Mouse (Mus musculus) thymus, postnatal 36 days (tissue): ENCODE data around the gene Baiap2.

Source experiments
- DNase-seq, 2 experiments: peaks; one replicate each; pipeline ENCODE4 v3.0.0; 2022; ENCODE audit warnings: mixed read lengths in 2 of 2

The Baiap2 gene

GRCm38 (mm10) chr11:120014758-120015157 is 72.2 kb downstream of the Baiap2 start:
- DNase-seq = no peak

- DNase-seq = no peak
These were observed 74.4 kb downstream of the Baiap2 start for GRCm38 (mm10) chr11:120017011-120017410.

DNA sequence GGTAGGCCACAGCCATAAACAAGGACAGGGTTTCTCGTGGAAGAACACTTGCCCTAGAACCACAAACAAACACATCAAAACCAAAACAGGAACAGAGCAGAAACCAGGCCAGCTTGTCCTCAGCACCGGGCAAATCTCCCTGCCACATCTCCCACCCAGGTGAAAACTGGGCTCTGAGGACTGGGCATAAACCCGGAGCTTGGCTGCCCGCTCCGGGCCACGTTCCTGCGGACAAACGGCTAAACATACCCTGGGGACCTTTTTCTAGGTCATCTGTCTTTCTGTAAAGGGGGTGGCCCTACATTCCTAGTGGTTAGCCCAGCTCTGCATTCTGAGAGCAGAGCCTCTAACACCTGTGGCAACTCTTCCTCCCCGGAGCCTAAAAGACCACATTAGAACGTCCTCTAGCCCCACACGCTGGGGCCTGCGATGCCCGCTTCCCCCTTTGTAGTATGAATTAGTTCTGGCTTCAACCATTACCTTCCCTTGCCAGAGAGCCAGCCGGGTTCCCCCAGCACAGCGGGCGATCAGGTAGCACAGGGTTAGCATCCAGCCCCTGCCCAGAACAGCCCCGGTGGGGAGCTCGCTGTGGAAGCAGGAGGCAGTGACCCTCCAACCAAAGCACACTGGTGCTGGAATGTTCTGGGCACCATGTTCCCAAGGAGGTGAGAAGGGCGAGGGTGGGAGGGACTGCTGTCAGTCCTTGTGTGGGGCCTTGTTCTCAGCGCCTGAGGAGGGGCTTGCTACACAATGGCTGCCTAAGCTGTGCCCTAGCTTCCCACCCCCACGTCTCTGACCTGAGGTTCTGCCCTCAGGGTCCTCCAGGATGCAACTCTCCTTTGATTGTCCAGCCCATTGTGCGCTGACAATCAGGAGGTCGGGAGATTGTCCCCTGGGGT is 77.2 kb downstream of the Baiap2 start:
- DNase-seq = no peak

- DNase-seq = no peak
These were observed 78.8 kb downstream of the Baiap2 start for GRCm38 (mm10) chr11:120021367-120021766.

DNA sequence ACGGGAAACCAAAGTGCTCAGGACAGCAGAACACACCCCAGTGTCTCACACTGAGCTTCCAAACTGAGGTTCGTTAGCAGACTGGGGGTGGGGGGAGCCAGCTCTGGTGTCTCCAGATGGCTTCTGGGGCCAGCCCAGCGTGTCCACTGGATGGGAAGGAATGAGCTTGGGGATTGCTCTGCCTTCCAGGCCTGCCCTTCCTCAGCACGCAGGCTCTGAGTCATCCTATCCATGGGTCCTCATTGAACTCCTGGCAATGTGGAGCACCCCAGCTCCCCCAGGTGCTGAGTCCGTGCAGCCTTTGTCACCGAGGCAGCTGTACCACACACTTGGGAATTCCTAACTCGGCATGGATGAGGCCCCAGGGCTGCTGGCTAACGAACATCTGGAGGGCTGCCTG is 79.7 kb downstream of the Baiap2 start:
- no peak for DNase-seq

- DNase-seq = no peak
These were observed 80.3 kb downstream of the Baiap2 start for GRCm38 (mm10) chr11:120022841-120023240.

DNA sequence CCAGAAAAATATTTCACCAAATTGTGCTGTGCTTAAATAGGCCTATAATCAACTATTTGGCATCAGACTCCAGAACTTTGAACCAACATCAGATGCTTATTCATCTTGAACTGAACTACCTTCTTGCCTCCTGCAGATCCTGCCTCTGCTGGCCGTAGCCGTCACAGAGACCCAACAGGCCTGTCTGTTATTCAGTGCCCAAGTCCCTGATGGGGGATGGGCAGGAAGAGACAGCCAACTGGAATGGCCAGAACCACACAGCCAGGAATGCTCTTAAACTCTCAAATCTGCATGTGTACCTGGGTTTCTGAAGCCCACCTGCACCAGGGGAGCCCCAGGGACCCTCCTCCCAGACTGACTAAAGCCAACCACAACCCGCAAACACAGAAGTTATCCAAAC is 84.4 kb downstream of the Baiap2 start:
- no peak for DNase-seq

DNA sequence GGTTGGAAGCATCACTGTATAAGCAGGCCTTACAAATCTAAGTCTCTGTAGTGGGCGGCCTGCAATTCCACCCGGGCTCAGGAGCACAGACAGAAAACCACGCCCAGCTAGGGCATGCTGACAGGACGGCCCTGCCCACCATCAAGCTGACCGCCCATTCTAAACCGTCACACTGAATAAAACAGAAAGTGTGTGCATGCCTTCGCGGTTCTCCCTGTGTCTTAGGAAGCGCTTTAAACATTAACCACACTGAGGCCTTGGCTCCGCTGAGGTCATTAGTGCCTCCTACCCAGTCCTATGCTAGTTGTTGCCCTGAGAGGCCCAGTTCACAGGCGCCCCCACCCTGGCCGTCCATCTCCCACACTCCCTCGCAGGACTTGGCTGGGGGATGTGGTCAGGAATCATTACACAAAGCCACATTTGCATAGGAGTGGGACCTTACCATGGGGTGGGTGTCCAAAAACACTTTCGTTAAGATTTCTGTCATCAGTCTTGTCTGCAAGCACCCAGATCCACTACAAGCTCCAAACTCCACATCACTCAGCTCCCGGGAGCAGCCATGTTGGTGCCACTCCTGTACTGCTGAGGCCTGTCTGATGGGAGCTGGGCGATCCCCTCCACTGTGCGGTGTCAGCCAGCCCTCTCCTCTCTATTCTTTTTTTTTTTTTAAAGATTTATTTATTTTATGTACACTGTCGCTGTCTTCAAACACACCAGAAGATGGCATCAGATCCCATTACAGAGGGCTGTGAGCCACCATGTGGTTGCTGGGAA is 85.9 kb downstream of the Baiap2 start:
- DNase-seq = no peak

GRCm38 (mm10) chr11:120029431-120030144 is 87.0 kb downstream of the Baiap2 start:
- DNase-seq = no peak

GRCm38 (mm10) chr11:120030145-120030901 is 87.8 kb downstream of the Baiap2 start:
- DNase-seq = peak in 1 of 2 experiments; percentile 29

DNA sequence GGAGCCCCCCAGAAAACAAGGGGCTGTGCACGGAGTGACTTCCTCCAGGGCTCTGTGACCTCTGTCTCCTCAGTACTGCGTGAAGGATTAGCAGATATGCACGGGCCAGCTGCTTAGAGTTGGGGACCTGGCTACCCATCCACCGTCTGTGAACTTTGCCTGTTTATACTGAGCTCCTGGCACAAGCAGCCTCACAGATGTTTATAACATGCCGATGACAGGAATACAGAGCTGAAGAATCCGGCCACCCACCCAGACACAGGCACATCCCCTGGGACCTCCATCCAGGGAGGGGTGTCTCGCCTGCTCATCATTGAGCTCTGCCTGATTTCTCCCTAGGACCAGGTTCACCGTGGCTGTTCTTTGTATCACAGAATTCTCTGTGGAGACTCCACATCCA is 89.5 kb downstream of the Baiap2 start:
- no peak for DNase-seq

- no peak for DNase-seq
These were observed 90.9 kb downstream of the Baiap2 start for GRCm38 (mm10) chr11:120033473-120033872.

DNA sequence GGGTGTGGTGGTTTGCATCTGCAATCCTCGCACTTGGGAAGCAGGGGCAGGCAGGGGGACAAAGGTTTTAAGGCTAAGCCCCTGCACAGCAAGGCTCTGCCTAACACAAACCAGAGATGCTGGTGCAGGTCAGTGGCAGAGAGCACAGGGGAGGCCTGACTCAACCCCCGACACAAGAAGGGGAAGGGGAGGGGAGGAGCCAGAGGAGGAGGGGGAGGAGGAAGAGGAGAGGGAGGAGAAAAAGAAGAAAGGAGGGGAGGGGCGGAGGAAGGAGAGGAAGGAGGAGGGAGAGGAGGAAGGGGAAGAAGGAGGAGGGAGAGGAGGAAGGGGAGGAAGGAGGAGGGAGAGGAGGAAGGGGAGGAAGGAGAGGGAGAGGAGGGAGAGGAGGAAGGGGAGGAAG is 91.7 kb downstream of the Baiap2 start:
- DNase-seq = no peak

- DNase-seq = no peak
These were observed 92.2 kb downstream of the Baiap2 start for GRCm38 (mm10) chr11:120034762-120035161.

DNA sequence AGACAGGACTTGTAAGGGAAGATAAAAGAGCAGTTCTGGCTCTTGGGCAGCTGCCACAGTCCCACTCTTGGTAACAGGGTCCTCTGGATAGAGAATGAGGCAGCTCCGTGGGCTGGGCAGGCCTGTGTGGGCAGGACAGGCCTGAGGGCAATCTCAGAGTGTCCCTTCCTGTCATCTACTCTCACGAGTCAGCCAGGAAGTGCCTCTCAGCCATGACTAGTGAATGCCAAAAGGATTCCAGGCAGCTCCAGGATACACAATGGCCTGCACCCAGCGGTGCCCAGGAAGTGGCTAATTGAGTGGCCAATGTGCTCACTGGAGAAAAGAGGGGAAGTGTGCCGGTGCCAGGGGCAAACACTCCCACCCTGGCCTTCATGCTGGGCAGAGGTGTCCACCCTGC is 97.0 kb downstream of the Baiap2 start:
- no peak for DNase-seq

DNA sequence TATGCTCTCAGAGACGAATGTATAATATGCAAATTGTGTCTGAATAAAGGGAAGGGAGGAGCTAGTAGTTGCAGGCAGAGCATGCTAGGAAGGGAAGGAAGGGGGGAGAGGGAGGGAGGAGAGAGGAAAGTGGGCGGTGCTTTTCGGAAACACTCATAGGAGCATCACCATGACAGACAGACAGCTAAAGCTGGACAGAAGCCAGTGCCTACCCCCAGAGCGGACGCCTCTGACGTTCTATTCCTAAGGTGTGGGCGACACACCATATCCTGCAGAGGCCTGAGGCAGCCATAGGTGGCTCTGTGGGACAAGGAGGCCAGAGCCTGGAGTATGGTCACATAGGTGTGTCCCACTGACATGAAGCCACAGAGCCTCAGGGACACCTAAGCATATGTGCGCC is 97.9 kb downstream of the Baiap2 start:
- no peak for DNase-seq

- no peak for DNase-seq
These were observed 98.9 kb downstream of the Baiap2 start for GRCm38 (mm10) chr11:120041191-120042123.

- DNase-seq = no peak
These were observed 99.7 kb downstream of the Baiap2 start for GRCm38 (mm10) chr11:120042141-120042838.

DNA sequence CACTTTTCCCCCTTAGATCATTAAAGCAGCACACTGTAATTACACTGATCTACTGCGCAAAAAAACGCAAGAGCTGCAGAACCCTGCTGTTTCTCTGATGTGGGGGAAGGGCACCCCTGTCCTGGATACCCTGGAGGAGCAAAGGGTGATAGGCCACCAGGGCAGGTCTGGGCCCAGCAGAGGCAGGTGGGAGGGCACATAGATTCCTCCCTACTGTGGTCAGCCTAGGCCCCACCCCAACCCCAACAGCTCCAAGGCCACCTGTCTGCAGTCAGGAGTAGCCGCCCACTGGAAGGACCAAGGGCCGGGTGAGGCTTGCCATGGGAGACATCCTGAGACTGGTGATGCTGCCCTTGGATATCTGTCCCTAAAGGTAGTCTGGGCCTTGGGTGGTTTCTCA is 102.8 kb downstream of the Baiap2 start:
- no peak for DNase-seq

DNA sequence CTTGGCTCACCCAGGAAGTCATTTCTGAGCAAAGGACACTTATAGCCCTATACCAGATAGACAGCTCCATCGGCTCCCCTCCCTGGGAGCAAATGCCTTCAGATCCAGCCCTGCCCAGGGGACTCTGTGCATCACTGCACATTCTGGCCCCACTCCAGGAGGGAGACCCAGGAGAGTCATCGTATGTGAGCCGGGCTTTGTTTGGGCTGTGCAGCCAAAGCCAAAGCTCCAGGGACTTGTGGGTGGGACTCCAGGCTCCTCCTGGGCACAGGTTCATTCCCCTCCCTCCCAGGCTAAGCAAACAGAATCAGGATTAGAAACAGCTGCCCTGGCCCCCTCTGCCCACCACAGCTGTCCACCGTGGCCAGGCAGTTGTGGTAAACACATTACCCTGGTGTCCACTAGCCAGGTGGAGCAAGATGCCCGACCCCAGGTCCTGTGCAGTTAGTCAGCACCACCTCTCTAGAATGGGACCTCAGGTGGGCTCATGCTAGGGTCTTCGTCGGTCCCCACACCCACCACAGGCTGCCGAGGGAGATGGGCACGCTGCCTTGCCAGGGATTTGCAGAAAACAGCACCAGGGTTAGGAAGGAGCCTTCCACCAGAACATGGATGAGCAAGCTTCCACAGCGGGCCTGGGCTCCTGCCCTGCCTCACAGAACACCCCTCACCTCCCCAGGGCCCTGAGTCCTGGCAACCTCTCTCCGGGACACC is 103.4 kb downstream of the Baiap2 start:
- no peak for DNase-seq
